Mouse (Mus musculus) midbrain, embryonic 16.5 days (tissue): ENCODE data around the gene Hoxb13. TPM values are rescaled to one million over a fixed set of nuclear protein-coding genes. Genes with fewer than 3 reads are reported as not detected.

ENCODE experiments used
- ATAC-seq: fragments of 200-750 bp; cut with Nextera tagmentation; 2 replicates; pipeline ENCODE4 v1.8.0; 2017; ENCODE audit warnings: moderate TSS enrichment
- H3K27ac ChIP-seq: fragments of 300-500 bp; sonication (generic); 2 replicates; pipeline ENCODE4 v1.5.1; 2014; ENCODE audit warnings: mild to moderate bottlenecking, low read length, mixed read lengths
- H3K27me3 ChIP-seq: fragments of 300-500 bp; sonication (generic); 2 replicates; pipeline ENCODE4 v1.6.1; 2014; ENCODE audit warnings: low read depth, low read length, mixed read lengths; ENCODE audit not compliant: control insufficient read depth, insufficient read depth
- H3K36me3 ChIP-seq: fragments of 300-500 bp; sonication (generic); 2 replicates; pipeline ENCODE4 v1.6.1; 2014; ENCODE audit warnings: mild to moderate bottlenecking, low read length, moderate library complexity, mixed read lengths; ENCODE audit not compliant: control insufficient read depth, insufficient read depth
- H3K4me1 ChIP-seq: fragments of 300-500 bp; sonication (generic); 2 replicates; pipeline ENCODE4 v1.6.1; 2014; ENCODE audit warnings: mild to moderate bottlenecking, low read length, mixed read lengths; ENCODE audit not compliant: control insufficient read depth, insufficient read depth
- H3K4me2 ChIP-seq: fragments of 300-500 bp; sonication (generic); 2 replicates; pipeline ENCODE4 v1.6.1; 2014; ENCODE audit warnings: mild to moderate bottlenecking, low read length, mixed read lengths
- H3K4me3 ChIP-seq: fragments of 300-500 bp; sonication (generic); 2 replicates; pipeline ENCODE4 v1.5.1; 2014; ENCODE audit warnings: low read depth, mild to moderate bottlenecking, low read length, moderate library complexity, mixed read lengths
- H3K9ac ChIP-seq: fragments of 300-500 bp; sonication (generic); 2 replicates; pipeline ENCODE4 v1.6.1; 2014; ENCODE audit warnings: low read depth, low read length, mixed read lengths
- H3K9me3 ChIP-seq: fragments of 300-500 bp; sonication (generic); replicated peaks from 2 replicates; pipeline ENCODE4 v1.6.1; 2014; ENCODE audit warnings: mild to moderate bottlenecking, low read length, mixed read lengths; ENCODE audit not compliant: control insufficient read depth, poor library complexity, severe bottlenecking
- WGBS: fragments of 180-500 bp; shearing (Covaris S2); extraction: QIAGEN DNeasy Blood & Tissue Kit; methylation state at CpG from one replicate; pipeline ENCODE4 v1.1.7; 2014; 5-methylcytosine and 5-hydroxymethylcytosine counted together
- polyA plus RNA-seq: library from polyadenylated mRNA; unstranded; fragments of >200 nt; fragmentation: Nextera tagmentation; extraction: Ambion mirVana; gene quantifications from 2 replicates; pipeline ENCODE4 v1.2.1, GENCODE M21; 2015

The Hoxb13 gene
- polyA plus RNA-seq, 1 experiment from 2014 or later: not detected

DNA sequence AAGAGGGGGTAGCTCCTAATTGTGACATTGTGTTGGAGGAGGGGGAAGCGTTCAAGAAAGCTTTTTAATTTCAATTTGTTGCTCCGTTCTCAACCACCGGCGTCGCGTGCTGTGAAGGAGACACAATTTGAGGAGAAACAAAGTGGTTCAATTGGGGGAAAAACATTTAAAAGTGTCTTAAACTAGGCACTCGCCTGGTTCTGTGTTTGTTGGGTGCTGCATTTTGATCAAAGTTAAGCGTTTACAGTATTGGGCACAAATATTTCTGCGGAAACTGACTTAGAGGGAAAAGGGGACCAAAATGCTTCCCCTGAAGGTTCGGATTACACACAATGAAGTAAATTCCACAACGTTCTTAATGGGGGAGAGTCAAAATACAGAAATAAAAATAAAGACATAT, 10.2 kb downstream of the Hoxb13 start:
- Histone ChIP-seq H3K4me3 (no peak overlapping the region), H3K4me2 (no peak overlapping the region), H3K36me3 (no peaks in the 10 kb centered on the region), H3K9me3 (no peaks in the 10 kb centered on the region), H3K9ac (no peak overlapping the region), H3K4me1 (no peaks in the 10 kb centered on the region), H3K27ac (no peak overlapping the region), H3K27me3 (peaks cover 81% of the 10 kb centered on the region)
- no peak for ATAC-seq
- WGBS: 2% methylated on average over 11 of the region's 11 CpGs

DNA sequence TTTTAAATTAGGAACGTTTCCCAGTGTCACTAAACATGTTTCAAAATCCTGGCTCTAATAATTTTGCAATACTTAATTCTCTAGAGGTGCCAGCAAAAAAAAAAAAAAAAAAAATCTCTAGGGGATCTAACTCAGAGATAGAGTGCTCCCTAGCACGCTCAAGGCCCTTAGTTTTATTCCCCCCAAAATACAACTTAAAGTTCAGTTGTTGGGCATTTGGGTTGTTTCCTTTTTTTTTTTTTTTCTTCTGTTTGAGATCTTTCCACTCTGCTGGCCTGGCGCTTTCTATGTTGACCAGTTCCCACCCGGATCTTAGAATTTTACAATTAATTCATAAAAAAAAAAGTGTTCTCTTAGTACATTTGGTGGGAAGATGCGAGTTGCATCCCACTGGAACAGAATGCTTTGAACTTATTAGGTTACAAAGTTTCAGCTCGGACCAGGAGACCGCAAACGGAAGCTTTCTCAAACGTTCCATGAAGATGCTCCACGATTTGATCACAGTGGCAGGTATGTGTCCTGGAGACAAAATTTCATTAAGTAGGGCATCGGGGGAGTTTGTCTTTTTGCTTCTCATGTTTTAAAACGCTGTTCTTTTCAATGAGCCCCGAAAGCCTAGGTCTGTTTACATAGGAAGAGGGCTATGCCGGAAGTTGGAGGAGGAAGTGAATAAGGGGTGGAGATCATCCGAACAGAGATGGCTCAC, 11.5 kb downstream of the Hoxb13 start:
- no peak overlapping the region for H3K27ac ChIP-seq
- H3K36me3 ChIP-seq: no peaks in the 10 kb centered on the region
- no peak for ATAC-seq

DNA sequence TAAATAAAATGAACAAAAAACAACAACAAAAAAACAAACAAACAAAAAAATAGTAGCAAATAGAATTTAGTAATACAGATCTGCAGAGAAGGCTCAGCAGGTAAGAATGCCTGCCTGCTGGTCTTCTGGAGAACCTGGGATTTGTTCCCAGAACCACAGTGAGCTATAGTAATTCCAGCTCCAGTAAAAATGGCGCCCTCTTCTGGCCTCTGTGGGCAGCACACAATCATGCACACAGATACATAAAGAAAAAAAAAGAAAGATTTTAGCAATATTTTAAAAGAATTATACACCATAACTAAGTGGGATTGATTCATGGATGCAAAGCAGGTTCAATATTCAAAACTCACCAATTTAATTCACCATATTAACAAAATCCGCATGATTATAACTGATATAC, 29.7 kb downstream of the Hoxb13 start:
- H3K4me1 ChIP-seq: no peaks in the 10 kb centered on the region
- ATAC-seq: no peak
- no peak overlapping the region for H3K4me3 ChIP-seq
- WGBS: 45% methylated on average over 2 of the region's 2 CpGs
- no peak overlapping the region for H3K27ac ChIP-seq
- no peak overlapping the region for H3K9ac ChIP-seq
- H3K9me3 ChIP-seq: no peaks in the 10 kb centered on the region
- peaks cover 7% of the 10 kb centered on the region for H3K27me3 ChIP-seq
- no peak overlapping the region for H3K4me2 ChIP-seq
- H3K36me3 ChIP-seq: no peaks in the 10 kb centered on the region

More for the DNA sequence above, 11.5 kb downstream of the Hoxb13 start:
- Histone ChIP-seq H3K4me2 (no peak overlapping the region), H3K4me3 (no peak overlapping the region), H3K27me3 (peaks cover 77% of the 10 kb centered on the region), H3K9ac (no peak overlapping the region), H3K9me3 (no peaks in the 10 kb centered on the region), H3K4me1 (no peaks in the 10 kb centered on the region)
- 6% methylated on average over 15 of the region's 15 CpGs for WGBS

DNA sequence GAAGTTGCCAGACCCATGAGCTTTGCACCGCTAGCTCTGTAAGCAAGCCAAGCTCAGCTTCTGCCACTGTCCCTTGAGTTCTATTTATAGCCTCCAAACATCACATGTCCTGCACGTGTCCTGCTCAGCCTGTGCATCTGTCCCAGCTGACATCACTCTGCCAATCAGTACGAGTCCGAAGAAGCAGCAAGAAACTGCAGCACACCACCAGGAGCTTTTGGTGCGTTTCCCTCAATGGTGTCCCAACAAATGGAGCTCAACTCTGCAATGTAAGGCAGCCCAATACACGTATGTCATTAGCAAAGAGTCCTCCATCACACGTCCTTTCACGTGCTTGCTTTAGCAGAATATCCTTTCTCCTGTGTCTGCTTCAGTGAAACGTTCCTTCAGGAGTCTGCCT, 33.6 kb downstream of the Hoxb13 start:
- Histone ChIP-seq H3K9ac (no peak overlapping the region), H3K9me3 (no peaks in the 10 kb centered on the region), H3K4me1 (no peaks in the 10 kb centered on the region), H3K4me2 (no peak overlapping the region), H3K27ac (no peak overlapping the region), H3K27me3 (peaks cover 4% of the 10 kb centered on the region; the same call in 1 of the 2 replicates), H3K4me3 (no peak overlapping the region), H3K36me3 (no peaks in the 10 kb centered on the region)
- 79% methylated on average over 9 of the region's 9 CpGs for WGBS
- ATAC-seq: no peak

DNA sequence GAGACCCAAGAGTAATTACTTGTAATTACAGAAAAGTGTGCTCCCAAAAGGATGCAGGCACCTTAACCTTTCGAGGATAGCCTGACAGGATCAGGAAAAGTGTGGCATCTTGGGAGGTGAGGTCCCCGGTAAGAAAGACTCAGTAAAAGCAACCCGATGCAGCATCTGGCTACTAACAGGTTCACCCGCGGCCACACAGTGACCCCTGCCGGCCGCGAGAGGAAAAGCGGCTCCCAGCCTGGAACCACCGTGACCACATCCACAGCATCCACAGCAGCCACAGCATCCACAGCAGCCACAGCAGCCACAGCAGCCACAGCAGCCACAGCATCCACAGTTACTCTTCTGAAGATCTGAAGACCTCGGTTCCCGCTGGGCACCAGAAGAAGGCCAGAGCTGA, 40.8 kb downstream of the Hoxb13 start:
- no peak overlapping the region for H3K4me2 ChIP-seq
- no peak overlapping the region for H3K4me3 ChIP-seq
- no peaks in the 10 kb centered on the region for H3K36me3 ChIP-seq
- ATAC-seq: no peak
- H3K9me3 ChIP-seq: no peaks in the 10 kb centered on the region
- 4% methylated on average over 12 of the region's 12 CpGs for WGBS
- H3K27ac ChIP-seq: no peak overlapping the region
- H3K27me3 ChIP-seq: peaks cover 29% of the 10 kb centered on the region
- H3K9ac ChIP-seq: no peak overlapping the region
- H3K4me1 ChIP-seq: no peaks in the 10 kb centered on the region

DNA sequence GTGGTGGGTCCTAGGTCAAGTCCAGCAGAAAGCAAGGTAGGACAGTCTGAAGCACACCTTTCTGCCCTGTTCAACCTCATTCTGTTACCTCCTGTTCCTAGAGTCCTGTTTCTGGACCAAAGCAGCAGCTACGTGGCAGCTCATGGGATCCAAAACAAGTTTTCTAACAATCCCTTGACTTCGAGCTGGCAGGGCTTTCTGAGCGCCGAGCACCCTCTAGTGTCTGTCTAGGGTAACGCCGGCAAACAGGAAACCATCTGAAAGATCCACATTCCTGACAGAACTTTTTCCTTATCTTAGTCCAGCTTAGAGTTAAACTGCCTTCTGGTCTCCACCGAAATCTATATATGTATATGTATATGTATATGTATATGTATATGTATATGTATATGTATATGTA, 46.1 kb downstream of the Hoxb13 start:
- H3K27me3 ChIP-seq: peaks cover 25% of the 10 kb centered on the region
- no peaks in the 10 kb centered on the region for H3K4me1 ChIP-seq
- no peak overlapping the region for H3K9ac ChIP-seq
- no peaks in the 10 kb centered on the region for H3K36me3 ChIP-seq
- no peaks in the 10 kb centered on the region for H3K9me3 ChIP-seq
- H3K4me3 ChIP-seq: no peak overlapping the region
- ATAC-seq: no peak
- H3K27ac ChIP-seq: no peak overlapping the region
- H3K4me2 ChIP-seq: no peak overlapping the region
- 2% methylated on average over 7 of the region's 7 CpGs for whole genome bisulfite sequencing

Other genes starting within 250 kb of the Hoxb13 start
- gene Igf2bp1, start 188.4 kb upstream of the Hoxb13 start, polyA plus RNA-seq: 6.2 and 9.5 TPM in 2 replicates
- not detected in 2 replicates for gene Gip, start 169.8 kb upstream of the Hoxb13 start, polyA plus RNA-seq
- gene Snf8, start 159.4 kb upstream of the Hoxb13 start, polyA plus RNA-seq: 129 and 130 TPM in 2 replicates
- 37.4 and 40.8 TPM in 2 replicates for gene Ube2z, start 128.9 kb upstream of the Hoxb13 start, polyA plus RNA-seq
- 536 and 561 TPM in 2 replicates for gene Atp5g1, start 118.6 kb upstream of the Hoxb13 start, polyA plus RNA-seq
- gene Calcoco2, start 82.4 kb upstream of the Hoxb13 start, polyA plus RNA-seq: 0.17 TPM in 1 of 2 replicates, not detected in the other
- gene Ttll6, start 60.5 kb upstream of the Hoxb13 start, polyA plus RNA-seq: 0.31 and 0.35 TPM in 2 replicates
- not detected in 2 replicates for gene Hoxb9, start 77.1 kb downstream of the Hoxb13 start, polyA plus RNA-seq
- gene Hoxb8, start 87.6 kb downstream of the Hoxb13 start, polyA plus RNA-seq: not detected in 2 replicates
- gene Hoxb7, start 92.3 kb downstream of the Hoxb13 start, polyA plus RNA-seq: not detected in 2 replicates
- gene Hoxb6, start 98.2 kb downstream of the Hoxb13 start, polyA plus RNA-seq: not detected in 2 replicates
- 0.14 TPM in 1 of 2 replicates, not detected in the other for gene Hoxb5, start 109.0 kb downstream of the Hoxb13 start, polyA plus RNA-seq
- gene Hoxb4, start 124.0 kb downstream of the Hoxb13 start, polyA plus RNA-seq: not detected in 2 replicates
- not detected in 2 replicates for gene Hoxb3, start 129.0 kb downstream of the Hoxb13 start, polyA plus RNA-seq
- gene Hoxb2, start 156.2 kb downstream of the Hoxb13 start, polyA plus RNA-seq: 0.11 and 0.21 TPM in 2 replicates
- gene Hoxb1, start 171.4 kb downstream of the Hoxb13 start, polyA plus RNA-seq: not detected in 2 replicates